Mouse (Mus musculus) left cerebral cortex, adult 18-20 months (tissue): ENCODE results near the gene Hbq1a. TPM values are rescaled to one million over a fixed set of nuclear protein-coding genes. Genes with fewer than 3 reads are reported as not detected.
A peak's percentile ranks its signal among the peaks of the same experiment; 100 is the strongest.

Source experiments
- DNase-seq, 2 experiments: peaks; one replicate each; pipeline ENCODE4 v3.0.0; 2021 to 2022; ENCODE audit warnings: low spot score in 2 of 2, mixed read lengths in 1 of 2
- long read RNA-seq, 2 experiments: library from polyadenylated mRNA; stranded (forward); transcript quantifications; one replicate each; pipeline ENCODE4 v2.0.0; 2021
- total RNA-seq, 2 experiments: library from RNA; stranded (reverse); gene quantifications; 2 replicates each; pipeline ENCODE4 v1.2.3; 2021

The Hbq1a gene
- total RNA-seq, result 1 to 10 TPM; 1.3 to 2.5 TPM
- long read RNA-seq, experiment 1, partial matches to known transcripts, result 1 of 2 reads
- long read RNA-seq, experiment 1, other reads (novel, unspliced or antisense), result 0 of 2 reads
- long read RNA-seq, experiment 2, result 0 reads

- DNase-seq, result peak; percentile 53 to 67
These were observed at the start of gene Hbq1a for GRCm38 (mm10) chr11:32299865-32300264. TSS of gene Hbq1a (plus strand) at chr11:32300069.

- no peak for DNase-seq
These were observed 48.7 kb upstream of the Hbq1a start for GRCm38 (mm10) chr11:32250880-32251763.

- DNase-seq, result no peak
These were observed 46.7 kb upstream of the Hbq1a start for GRCm38 (mm10) chr11:32253121-32253520.

- no peak for DNase-seq
These were observed 43.7 kb upstream of the Hbq1a start for GRCm38 (mm10) chr11:32256146-32256545.

- DNase-seq, result no peak
These were observed 43.3 kb upstream of the Hbq1a start for GRCm38 (mm10) chr11:32256566-32256965.

GRCm38 (mm10) chr11:32262674-32263415 lies 37.0 kb upstream of the Hbq1a start:
- DNase-seq, result no peak

- DNase-seq, result no peak
These were observed 34.6 kb upstream of the Hbq1a start for GRCm38 (mm10) chr11:32265117-32265738.

GRCm38 (mm10) chr11:32266194-32266593 lies 33.7 kb upstream of the Hbq1a start:
- no peak for DNase-seq

- DNase-seq, result no peak
These were observed 33.1 kb upstream of the Hbq1a start for GRCm38 (mm10) chr11:32266776-32267175.

GRCm38 (mm10) chr11:32267188-32267884 lies 32.5 kb upstream of the Hbq1a start, which contains the start of gene Nprl3:
TSS of gene Nprl3 (minus strand) at chr11:32267707.
- DNase-seq, result peak; percentile 95 to 96

GRCm38 (mm10) chr11:32267964-32268363 lies 31.9 kb upstream of the Hbq1a start:
- no peak for DNase-seq

GRCm38 (mm10) chr11:32268952-32269351 lies 30.9 kb upstream of the Hbq1a start:
- no peak for DNase-seq

GRCm38 (mm10) chr11:32271178-32271577 lies 28.7 kb upstream of the Hbq1a start:
- DNase-seq, result no peak

GRCm38 (mm10) chr11:32276347-32276746 lies 23.5 kb upstream of the Hbq1a start, which contains the start of gene Hba-x:
TSS of gene Hba-x (plus strand) at chr11:32276400.
- DNase-seq, result no peak

- DNase-seq, result no peak
These were observed 22.0 kb upstream of the Hbq1a start for GRCm38 (mm10) chr11:32277736-32278457.

GRCm38 (mm10) chr11:32278458-32278957 lies 21.4 kb upstream of the Hbq1a start:
- DNase-seq, result no peak

GRCm38 (mm10) chr11:32280646-32281045 lies 19.2 kb upstream of the Hbq1a start:
- no peak for DNase-seq

- DNase-seq, result no peak
These were observed 18.3 kb upstream of the Hbq1a start for GRCm38 (mm10) chr11:32281416-32282144.
